Mouse (Mus musculus) hindbrain, embryonic 14.5 days (tissue): Measurements from ENCODE around the gene Mxra7. TPM values are rescaled to one million over a fixed set of nuclear protein-coding genes. Genes with fewer than 3 reads are reported as not detected.

Source experiments
- ATAC-seq: fragments of 200-750 bp; cut with Nextera tagmentation; 2 replicates; pipeline ENCODE4 v1.8.0; 2017; ENCODE audit warnings: moderate number of reproducible peaks, mild to moderate bottlenecking, moderate TSS enrichment, moderate library complexity; ENCODE audit not compliant: low FRiP score
- DNase-seq: peaks from one replicate; pipeline ENCODE4 v3.0.0-alpha.2; 2015; ENCODE audit warnings: low spot score
- H3K27ac ChIP-seq: fragments of 300-500 bp; sonication (generic); 2 replicates; pipeline ENCODE4 v1.5.1; 2014; ENCODE audit warnings: mild to moderate bottlenecking, moderate library complexity
- H3K27me3 ChIP-seq: fragments of 300-500 bp; sonication (generic); 2 replicates; pipeline ENCODE4 v1.6.1; 2014; ENCODE audit warnings: mild to moderate bottlenecking, low read length, mixed read lengths; ENCODE audit not compliant: control insufficient read depth, insufficient read depth
- H3K36me3 ChIP-seq: fragments of 300-500 bp; sonication (generic); replicated peaks from 2 replicates; pipeline ENCODE4 v1.6.1; 2014; ENCODE audit not compliant: control insufficient read depth, insufficient read depth
- H3K4me1 ChIP-seq: fragments of 300-500 bp; sonication (generic); replicated peaks from 2 replicates; pipeline ENCODE4 v1.6.1; 2014; ENCODE audit warnings: antibody characterized with exemption, low read length, mixed read lengths; ENCODE audit not compliant: control insufficient read depth, insufficient read depth
- H3K4me2 ChIP-seq: fragments of 300-500 bp; sonication (generic); replicated peaks from 2 replicates; pipeline ENCODE4 v1.6.1; 2014; ENCODE audit warnings: mild to moderate bottlenecking, moderate library complexity
- H3K4me3 ChIP-seq: fragments of 300-500 bp; sonication (generic); replicated peaks from 2 replicates; pipeline ENCODE4 v1.5.1; 2014; ENCODE audit warnings: mild to moderate bottlenecking, low read length
- H3K9ac ChIP-seq: fragments of 300-500 bp; sonication (generic); 2 replicates; pipeline ENCODE4 v1.6.1; 2014
- H3K9me3 ChIP-seq: fragments of 300-500 bp; sonication (generic); 2 replicates; pipeline ENCODE4 v1.6.1; 2016; ENCODE audit warnings: low read length; ENCODE audit not compliant: control insufficient read depth
- WGBS: fragments of 180-500 bp; shearing (Covaris S2); extraction: QIAGEN DNeasy Blood & Tissue Kit; methylation state at CpG from one replicate; pipeline ENCODE4 v1.1.7; 2014; 5-methylcytosine and 5-hydroxymethylcytosine counted together
- polyA plus RNA-seq: library from polyadenylated mRNA; unstranded; fragments of >200 nt; fragmentation: Nextera tagmentation; extraction: Ambion mirVana; gene quantifications from 2 replicates; pipeline ENCODE4 v1.2.1, GENCODE M21; 2014

The Mxra7 gene
- polyA plus RNA-seq, 1 experiment from 2014 or later: 35.5 TPM

- 0 out of 2 replicates have a peak overlapping the region, but pooled peaks have one; percentile 28 for H3K9ac ChIP-seq
- H3K4me3 ChIP-seq: no peak overlapping the region
- WGBS: 28% methylated on average over 21 of the region's 21 CpGs
- ATAC-seq: peak; percentile 18; the same call in 1 of the 2 replicates
- DNase-seq: peak; percentile 74
- H3K9me3 ChIP-seq: no peaks in the 10 kb centered on the region
- H3K4me1 ChIP-seq: peaks cover 65% of the 10 kb centered on the region
- H3K27me3 ChIP-seq: no peaks in the 10 kb centered on the region
- peak overlapping the region; percentile 100 for H3K27ac ChIP-seq
- H3K36me3 ChIP-seq: no peaks in the 10 kb centered on the region
- peak overlapping the region; percentile 8; the same call in 1 of the 2 replicates for H3K4me2 ChIP-seq
These were observed 14.9 kb downstream of the Mxra7 start for GRCm38 (mm10) chr11:116812793-116813529.

DNA sequence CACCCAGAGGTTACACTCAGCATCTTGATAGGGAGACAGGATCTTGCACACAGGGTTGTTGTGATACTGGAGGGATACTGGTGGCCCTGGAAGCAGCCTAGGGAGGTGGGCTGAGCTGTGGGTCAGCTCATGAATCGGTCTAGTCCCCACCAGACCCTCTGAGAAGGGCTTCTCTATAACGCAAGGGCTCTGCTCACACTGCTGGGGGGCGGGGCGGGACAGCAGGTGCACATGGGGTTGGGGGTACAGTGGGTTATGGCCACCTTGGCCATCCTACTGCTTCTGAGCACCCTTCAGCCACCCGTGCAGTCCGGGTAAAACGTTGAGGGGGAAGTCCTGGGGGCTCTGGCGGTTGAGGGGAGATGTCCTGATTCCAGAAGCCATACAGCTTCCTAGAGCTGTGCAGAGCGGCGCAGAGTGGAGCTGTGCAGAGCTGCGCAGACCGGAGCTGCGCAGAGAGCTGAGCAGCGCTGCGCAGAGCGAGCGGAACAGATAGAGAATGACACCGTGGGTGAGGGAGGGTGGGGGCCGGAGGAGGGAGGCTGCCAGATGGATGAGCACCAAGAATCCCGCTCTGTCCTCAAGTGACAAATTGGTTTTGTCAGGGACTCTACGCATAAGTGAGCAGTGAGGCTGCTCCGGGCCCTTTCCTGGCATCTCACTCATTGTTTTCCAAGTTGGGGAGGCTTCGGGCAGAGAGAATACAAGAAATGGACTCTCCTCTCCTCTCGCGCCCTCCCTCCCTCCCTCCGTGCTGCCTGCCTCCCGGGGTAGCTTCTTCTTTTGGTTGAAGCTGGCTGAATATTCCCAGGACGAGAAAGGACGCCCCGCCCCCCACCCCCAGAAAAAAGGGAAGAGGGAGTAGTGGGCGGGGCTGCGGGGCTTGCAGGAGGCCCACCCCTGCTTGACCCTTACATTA is 16.6 kb downstream of the Mxra7 start:
- Histone ChIP-seq H3K27ac (peak overlapping the region; percentile 100), H3K4me2 (peak overlapping the region; percentile 76), H3K4me3 (peak overlapping the region; percentile 24), H3K9ac (peak overlapping the region; percentile 71), H3K36me3 (no peaks in the 10 kb centered on the region), H3K4me1 (peaks cover 66% of the 10 kb centered on the region), H3K9me3 (no peaks in the 10 kb centered on the region), H3K27me3 (no peaks in the 10 kb centered on the region)
- WGBS: 1% methylated on average over 30 of the region's 32 CpGs
- DNase-seq (peak; percentile 90), ATAC-seq (peak; percentile 93)

- ATAC-seq (no peak), DNase-seq (peak; percentile 72)
- no peaks in the 10 kb centered on the region for H3K36me3 ChIP-seq
- peak overlapping the region; percentile 71 for H3K9ac ChIP-seq
- H3K4me1 ChIP-seq: peaks cover 66% of the 10 kb centered on the region
- H3K9me3 ChIP-seq: no peaks in the 10 kb centered on the region
- H3K4me3 ChIP-seq: peak overlapping the region; percentile 24
- WGBS: 20% methylated on average over 11 of the region's 11 CpGs
- H3K27ac ChIP-seq: peak overlapping the region; percentile 100
- peak overlapping the region; percentile 76 for H3K4me2 ChIP-seq
- no peaks in the 10 kb centered on the region for H3K27me3 ChIP-seq
These were observed 17.3 kb downstream of the Mxra7 start for GRCm38 (mm10) chr11:116810528-116810927.

DNA sequence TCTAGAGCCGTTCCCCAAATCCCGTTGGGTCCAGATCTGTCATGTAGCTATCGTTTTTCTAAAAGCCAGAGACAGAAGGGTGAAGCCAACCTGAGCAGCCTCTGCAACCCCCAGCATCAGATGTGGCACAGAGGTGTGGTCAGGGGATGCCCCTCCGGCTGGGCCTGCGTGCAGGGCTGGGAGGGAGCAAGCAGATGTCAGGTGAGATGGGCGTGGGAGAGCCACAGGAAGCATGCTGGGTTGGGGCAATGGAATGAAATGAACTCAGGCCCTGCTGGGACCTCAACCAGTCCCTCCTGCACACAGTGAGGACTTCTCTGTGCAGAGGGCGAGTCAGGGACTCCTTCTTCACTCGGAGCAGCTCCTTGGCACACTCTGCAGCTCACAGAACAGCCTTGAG is 18.3 kb downstream of the Mxra7 start:
- H3K27me3 ChIP-seq: no peaks in the 10 kb centered on the region
- no peak overlapping the region for H3K4me2 ChIP-seq
- peak overlapping the region; percentile 100 for H3K27ac ChIP-seq
- H3K4me1 ChIP-seq: peaks cover 57% of the 10 kb centered on the region
- no peak overlapping the region for H3K4me3 ChIP-seq
- no peaks in the 10 kb centered on the region for H3K36me3 ChIP-seq
- ATAC-seq (no peak), DNase-seq (no peak)
- H3K9me3 ChIP-seq: no peaks in the 10 kb centered on the region
- H3K9ac ChIP-seq: 0 out of 2 replicates have a peak overlapping the region, but pooled peaks have one; percentile 71
- WGBS: 81% methylated on average over 8 of the region's 8 CpGs

DNA sequence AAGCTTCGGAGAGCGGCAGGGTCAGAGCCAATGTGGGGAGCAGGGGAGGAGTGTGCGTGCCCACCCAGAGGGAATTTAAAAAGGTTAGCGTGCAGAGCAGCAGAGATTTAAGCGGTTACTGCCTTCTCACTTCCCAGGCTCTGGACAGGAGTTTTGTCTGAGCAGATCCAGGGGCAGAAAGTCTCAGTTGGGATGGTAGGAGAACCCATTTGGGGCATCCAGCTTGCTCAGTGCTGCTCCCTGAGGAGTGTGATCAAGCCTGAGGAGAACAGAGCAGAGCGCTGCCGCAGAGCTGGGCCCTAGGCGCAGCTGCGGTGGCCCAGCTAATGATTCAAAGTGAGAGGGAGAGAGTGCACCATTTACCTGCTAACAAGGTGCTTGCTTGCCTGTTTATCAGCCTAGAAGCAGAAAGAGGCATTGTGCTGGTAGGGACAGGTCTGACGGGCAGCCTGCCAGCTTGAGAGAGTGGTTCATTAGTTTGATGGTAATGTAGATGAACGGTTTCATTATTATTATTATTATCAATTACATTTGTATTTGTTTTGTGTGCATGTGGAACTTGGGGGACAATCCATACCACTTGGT is 18.9 kb downstream of the Mxra7 start:
- Histone ChIP-seq H3K27me3 (no peaks in the 10 kb centered on the region), H3K4me3 (no peak overlapping the region), H3K27ac (peak overlapping the region; percentile 23; the same call in 1 of the 2 replicates), H3K9ac (0 out of 2 replicates have a peak overlapping the region, but pooled peaks have one; percentile 71), H3K4me1 (peaks cover 50% of the 10 kb centered on the region), H3K4me2 (no peak overlapping the region), H3K36me3 (0 out of 2 replicates have a peak, but pooled peaks cover 5% of the 10 kb centered on the region), H3K9me3 (no peaks in the 10 kb centered on the region)
- WGBS: 70% methylated on average over 11 of the region's 11 CpGs
- no peak for ATAC-seq
- DNase-seq: no peak

- ATAC-seq (no peak), DNase-seq (peak; percentile 95)
- no peaks in the 10 kb centered on the region for H3K27me3 ChIP-seq
- no peaks in the 10 kb centered on the region for H3K9me3 ChIP-seq
- 28% methylated on average over 7 of the region's 7 CpGs for WGBS
- H3K4me3 ChIP-seq: no peak overlapping the region
- peak overlapping the region; percentile 32; the same call in 1 of the 2 replicates for H3K27ac ChIP-seq
- H3K36me3 ChIP-seq: 0 out of 2 replicates have a peak, but pooled peaks cover 7% of the 10 kb centered on the region
- H3K9ac ChIP-seq: no peak overlapping the region
- H3K4me1 ChIP-seq: peaks cover 42% of the 10 kb centered on the region
- H3K4me2 ChIP-seq: no peak overlapping the region
These were observed 19.8 kb downstream of the Mxra7 start for GRCm38 (mm10) chr11:116807938-116808606.

GRCm38 (mm10) chr11:116807526-116807925 is 20.3 kb downstream of the Mxra7 start:
- Histone ChIP-seq H3K9me3 (no peaks in the 10 kb centered on the region), H3K4me2 (no peak overlapping the region), H3K4me1 (peaks cover 37% of the 10 kb centered on the region), H3K27me3 (no peaks in the 10 kb centered on the region), H3K36me3 (0 out of 2 replicates have a peak, but pooled peaks cover 7% of the 10 kb centered on the region), H3K9ac (no peak overlapping the region), H3K27ac (peak overlapping the region; percentile 32; the same call in 1 of the 2 replicates), H3K4me3 (no peak overlapping the region)
- no peak for ATAC-seq
- WGBS: 81% methylated on average over 3 of the region's 3 CpGs
- no peak for DNase-seq

DNA sequence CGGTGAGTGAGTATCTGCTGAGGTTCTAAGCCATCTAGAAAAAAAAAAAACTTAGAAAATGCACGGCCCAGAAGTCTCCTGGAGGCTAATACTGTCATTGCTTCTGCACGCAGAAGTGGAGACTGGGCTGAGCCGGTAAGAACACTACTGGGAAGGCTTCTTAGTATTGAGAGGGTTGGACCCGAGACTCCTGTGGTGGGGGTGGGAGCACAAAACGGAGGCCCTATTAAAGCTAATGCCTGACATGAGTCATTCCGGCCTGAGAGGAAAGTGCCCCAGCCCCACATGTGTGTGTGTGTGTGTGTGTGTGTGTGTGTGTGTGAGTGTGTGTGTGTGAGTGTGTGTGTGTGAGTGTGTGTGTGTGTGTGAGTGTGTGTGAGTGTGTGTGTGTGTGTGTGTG is 20.7 kb downstream of the Mxra7 start:
- WGBS: 69% methylated on average over 7 of the region's 7 CpGs
- H3K9me3 ChIP-seq: no peaks in the 10 kb centered on the region
- no peak for DNase-seq

More for the DNA sequence above, 20.7 kb downstream of the Mxra7 start:
- Histone ChIP-seq H3K27me3 (no peaks in the 10 kb centered on the region), H3K4me1 (peaks cover 34% of the 10 kb centered on the region), H3K4me3 (no peak overlapping the region), H3K27ac (no peak overlapping the region), H3K4me2 (no peak overlapping the region), H3K36me3 (0 out of 2 replicates have a peak, but pooled peaks cover 7% of the 10 kb centered on the region), H3K9ac (no peak overlapping the region)
- no peak for ATAC-seq
